Mouse (Mus musculus): ENCODE measurements around the gene Stk10.

- no peak for TF ChIP-seq CTCF (IDR thresholded peaks at IDR 0.05; ENCODE audit: borderline replicate concordance, extremely low read depth, insufficient read depth, insufficient read length)
- no peak for TF ChIP-seq POLR2A (IDR thresholded peaks at IDR 0.05; ENCODE audit: borderline replicate concordance, extremely low read depth, insufficient read depth, insufficient read length, poor library complexity, severe bottlenecking)
These were observed 35.0 kb downstream of the Stk10 start for GRCm38 (mm10) chr11:32568060-32568459.

All from brain, embryonic 14.5 days (tissue).